9 mouse cellular contexts compared by ENCODE assay signal in the genomic region with DNA sequence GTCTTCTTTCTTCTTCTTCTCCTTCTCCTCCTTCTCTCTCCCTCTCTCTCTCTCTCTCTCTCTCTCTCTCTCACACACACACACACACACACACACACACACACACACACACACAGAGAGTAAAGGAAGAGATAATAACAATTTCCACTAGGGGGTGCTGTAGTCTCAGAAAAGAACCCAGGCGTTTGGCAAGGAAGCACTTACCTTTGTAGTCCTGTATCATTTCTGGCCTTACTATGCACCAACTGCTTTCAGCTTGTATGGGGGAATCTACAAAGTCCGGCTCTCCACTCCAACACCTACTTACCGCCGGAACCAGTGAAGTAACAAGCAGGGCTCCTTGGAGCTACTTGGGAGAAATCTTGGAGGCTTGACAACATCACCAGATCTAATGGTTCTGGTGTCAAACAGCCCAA. TPM values are rescaled to one million over a fixed set of nuclear protein-coding genes. Genes with fewer than 3 reads are reported as not detected.
DNase-seq lines count a peak whose midpoint lies in the region; ATAC-seq lines count a peak whose summit lies in the region.
"Had no signal": no experiment of that assay in that cellular context is flagged by ENCODE, and none has a peak within 500 bp of the region (broad histone marks: within the 10 kb centered on the region; RNA-seq: fewer than 3 reads in every experiment).

No protein-coding gene starts in this region.

- 12% methylated on average over 4 of the region's 4 CpGs for WGBS in heart, embryonic 12.5 days
- 8% methylated on average over 4 of the region's 4 CpGs for WGBS in embryonic facial prominence, embryonic 13.5 days
- WGBS in hindbrain, embryonic 14.5 days = 16% methylated on average over 4 of the region's 4 CpGs

- intact Hi-C loops in left cerebral cortex, postnatal 14 days (cut with DNase I) = loop anchor here (2.0 to 10.0 kb wide), 2 partner anchors 103 to 137 kb away; partner anchors contain the start of genes Adamts4 and Ndufs2

- H3K27me3 ChIP-seq in heart, embryonic 12.5 days (replicated peaks) = no peaks in the 10 kb centered on the region
- no peaks in the 10 kb centered on the region for H3K27me3 ChIP-seq in embryonic facial prominence, embryonic 13.5 days
- no peaks in the 10 kb centered on the region for H3K27me3 ChIP-seq in hindbrain, embryonic 14.5 days (ENCODE audit: control insufficient read depth, insufficient read depth, low read length)
- H3K27me3 ChIP-seq: limb, embryonic 12.5 days had no signal

- peak; percentile 83 for DNase-seq in heart, adult 8-10 months (ENCODE audit: low spot score)
- peak; percentile 72 for DNase-seq in adrenal gland, postnatal 14 days
- peak; percentile 90 for DNase-seq in hindbrain, embryonic 14.5 days (ENCODE audit: low spot score)
- peak; percentile 77 to 89 for DNase-seq in left cerebral cortex, postnatal 14 days (ENCODE audit: low spot score in 2 of 2)
- DNase-seq in mesoderm, embryonic 11.5 days (ENCODE audit: low read depth, low spot score) = peak; percentile 90
- peak; percentile 57 to 70 for DNase-seq in spleen, postnatal 4 days (ENCODE audit: low spot score in 2 of 2)

- no peaks in the 10 kb centered on the region for H3K36me3 ChIP-seq in heart, embryonic 12.5 days
- no peaks in the 10 kb centered on the region for H3K36me3 ChIP-seq in embryonic facial prominence, embryonic 13.5 days
- no peaks in the 10 kb centered on the region for H3K36me3 ChIP-seq in hindbrain, embryonic 14.5 days (replicated peaks; ENCODE audit: control insufficient read depth, insufficient read depth)
- H3K36me3 ChIP-seq: limb, embryonic 12.5 days had no signal

- no peak overlapping the region for H3K9ac ChIP-seq in heart, embryonic 12.5 days
- no peak overlapping the region for H3K9ac ChIP-seq in embryonic facial prominence, embryonic 13.5 days
- no peak overlapping the region for H3K9ac ChIP-seq in hindbrain, embryonic 14.5 days
- H3K9ac ChIP-seq: limb, embryonic 12.5 days had no signal

- H3K4me2 ChIP-seq in heart, embryonic 12.5 days = no peak overlapping the region
- H3K4me2 ChIP-seq in embryonic facial prominence, embryonic 13.5 days = no peak overlapping the region
- H3K4me2 ChIP-seq in hindbrain, embryonic 14.5 days (replicated peaks) = no peak overlapping the region
- H3K4me2 ChIP-seq: limb, embryonic 12.5 days had no signal

- H3K9me3 ChIP-seq in heart, embryonic 12.5 days (replicated peaks) = no peaks in the 10 kb centered on the region
- no peaks in the 10 kb centered on the region for H3K9me3 ChIP-seq in embryonic facial prominence, embryonic 13.5 days
- H3K9me3 ChIP-seq in hindbrain, embryonic 14.5 days (ENCODE audit: control insufficient read depth, low read length) = no peaks in the 10 kb centered on the region
- H3K9me3 ChIP-seq: limb, embryonic 12.5 days had no signal

- no peak overlapping the region for H3K27ac ChIP-seq in heart, embryonic 12.5 days (ENCODE audit: poor library complexity, severe bottlenecking)
- no peak overlapping the region for H3K27ac ChIP-seq in embryonic facial prominence, embryonic 13.5 days
- no peak overlapping the region for H3K27ac ChIP-seq in hindbrain, embryonic 14.5 days
- H3K27ac ChIP-seq: limb, embryonic 12.5 days had no signal

- ATAC-seq in heart, embryonic 12.5 days (ENCODE audit: insufficient number of reproducible peaks, low FRiP score) = no peak
- peak; percentile 15; the same call in 1 of the 2 replicates for ATAC-seq in embryonic facial prominence, embryonic 13.5 days (ENCODE audit: insufficient number of reproducible peaks, insufficient read depth, low FRiP score, low TSS enrichment, low read depth)
- peak; percentile 60; the same call in 1 of the 2 replicates for ATAC-seq in hindbrain, embryonic 14.5 days (ENCODE audit: low FRiP score)

- no peak overlapping the region for H3K4me3 ChIP-seq in heart, embryonic 12.5 days
- H3K4me3 ChIP-seq in embryonic facial prominence, embryonic 13.5 days = no peak overlapping the region
- H3K4me3 ChIP-seq in hindbrain, embryonic 14.5 days (replicated peaks; ENCODE audit: low read length) = no peak overlapping the region
- H3K4me3 ChIP-seq: limb, embryonic 12.5 days had no signal

- peaks cover 18% of the 10 kb centered on the region for H3K4me1 ChIP-seq in heart, embryonic 12.5 days (replicated peaks)
- no peaks in the 10 kb centered on the region for H3K4me1 ChIP-seq in embryonic facial prominence, embryonic 13.5 days
- H3K4me1 ChIP-seq in hindbrain, embryonic 14.5 days (replicated peaks; ENCODE audit: control insufficient read depth, insufficient read depth, low read length) = no peaks in the 10 kb centered on the region; the same call in 1 of the 2 replicates

RNA-seq across cellular contexts. Expression of gene Cfap126, which starts 4.6 kb away (rescaled TPM):
- 1 to 10 TPM in 1 of 4 experiments, under 1 TPM in 3; 0.60 to 2.0 (median 0.88) TPM for total RNA-seq in heart, adult 8-10 months (2022)
- 2.9 and 3.5 TPM in 2 replicates for polyA plus RNA-seq in heart, embryonic 12.5 days (2016; fragmentation: Nextera tagmentation; extraction: Ambion mirVana)
- total RNA-seq in adrenal gland, postnatal 14 days (2021) = 0.71 and 1.9 TPM in 2 replicates
- 1.3 and 2.1 TPM in 2 replicates for polyA plus RNA-seq in embryonic facial prominence, embryonic 13.5 days (2015; fragmentation: Nextera tagmentation; extraction: Ambion mirVana)
- 11.7 and 20.3 TPM in 2 replicates for polyA plus RNA-seq in hindbrain, embryonic 14.5 days (2014; fragmentation: Nextera tagmentation; extraction: Ambion mirVana)
- under 1 TPM; 0.62 to 0.74 TPM for total RNA-seq in left cerebral cortex, postnatal 14 days (2021)

RNA-seq across cellular contexts. Expression of gene Sdhc, which starts 32.1 kb away (rescaled TPM):
- total RNA-seq in heart, adult 8-10 months (2022) = 1,000 to 10,000 TPM; 1,259 to 1,304 (median 1,268) TPM
- 420 and 425 TPM in 2 replicates for polyA plus RNA-seq in heart, embryonic 12.5 days (2016; fragmentation: Nextera tagmentation; extraction: Ambion mirVana)
- total RNA-seq in adrenal gland, postnatal 14 days (2021) = 733 and 773 TPM in 2 replicates
- 249 and 258 TPM in 2 replicates for polyA plus RNA-seq in embryonic facial prominence, embryonic 13.5 days (2015; fragmentation: Nextera tagmentation; extraction: Ambion mirVana)
- polyA plus RNA-seq in hindbrain, embryonic 14.5 days (2014; fragmentation: Nextera tagmentation; extraction: Ambion mirVana) = 311 and 314 TPM in 2 replicates
- 100 to 1,000 TPM; 211 to 216 TPM for total RNA-seq in left cerebral cortex, postnatal 14 days (2021)

RNA-seq across cellular contexts. Expression of gene Mpz, which starts 32.2 kb away (rescaled TPM):
- total RNA-seq in heart, adult 8-10 months (2022) = under 1 TPM in 2 of 4 experiments, not detected in 2; 0.31 to 0.41 TPM
- polyA plus RNA-seq in heart, embryonic 12.5 days (2016; fragmentation: Nextera tagmentation; extraction: Ambion mirVana) = 0.11 and 0.15 TPM in 2 replicates
- total RNA-seq in adrenal gland, postnatal 14 days (2021) = 1.5 and 3.2 TPM in 2 replicates
- polyA plus RNA-seq in embryonic facial prominence, embryonic 13.5 days (2015; fragmentation: Nextera tagmentation; extraction: Ambion mirVana) = 7.7 and 9.4 TPM in 2 replicates
- 3.5 and 4.8 TPM in 2 replicates for polyA plus RNA-seq in hindbrain, embryonic 14.5 days (2014; fragmentation: Nextera tagmentation; extraction: Ambion mirVana)
- not detected for total RNA-seq in left cerebral cortex, postnatal 14 days (2021)

RNA-seq across cellular contexts. Expression of gene Fcgr3, which starts 53.5 kb away (rescaled TPM):
- 10 to 100 TPM in 2 of 4 experiments, 1 to 10 TPM in 2; 7.8 to 13.7 (median 9.7) TPM for total RNA-seq in heart, adult 8-10 months (2022)
- polyA plus RNA-seq in heart, embryonic 12.5 days (2016; fragmentation: Nextera tagmentation; extraction: Ambion mirVana) = 3.8 and 4.5 TPM in 2 replicates
- 8.1 and 10.3 TPM in 2 replicates for total RNA-seq in adrenal gland, postnatal 14 days (2021)
- 9.4 and 10.1 TPM in 2 replicates for polyA plus RNA-seq in embryonic facial prominence, embryonic 13.5 days (2015; fragmentation: Nextera tagmentation; extraction: Ambion mirVana)
- polyA plus RNA-seq in hindbrain, embryonic 14.5 days (2014; fragmentation: Nextera tagmentation; extraction: Ambion mirVana) = 9.6 and 11.6 TPM in 2 replicates
- 10 to 100 TPM; 10.3 to 10.8 TPM for total RNA-seq in left cerebral cortex, postnatal 14 days (2021)
